Mouse (Mus musculus): ENCODE data around the gene Il17a. TPM values are rescaled to one million over a fixed set of nuclear protein-coding genes. Genes with fewer than 3 reads are reported as not detected.
"Not testable (repeated sequence)": the region's sequence is repeated elsewhere in the genome, so short reads cannot be mapped to it uniquely, and the experiment has no call there.

Il17a gene
- polyA plus RNA-seq, 1 experiment from 2014 or later, result not detected

GRCm38 (mm10) chr1:20754439-20754838 is 23.7 kb downstream of the Il17a start:
- Histone ChIP-seq H3K4me3 (replicated peaks) (no peak overlapping the region), H3K27ac (no peak overlapping the region), H3K9ac (replicated peaks) (no peak overlapping the region), H3K36me3 (no peaks in the 10 kb centered on the region), H3K27me3 (no peaks in the 10 kb centered on the region), H3K4me1 (replicated peaks) (no peaks in the 10 kb centered on the region), H3K4me2 (replicated peaks) (no peak overlapping the region), H3K9me3 (peaks cover 4% of the 10 kb centered on the region; the same call in 1 of the 2 replicates)
- 90% methylated on average over 10 of the region's 10 CpGs for WGBS
- ATAC-seq, result no peak

GRCm38 (mm10) chr1:20757586-20757985 is 26.9 kb downstream of the Il17a start:
- no peak for ATAC-seq
- Histone ChIP-seq H3K9me3 (no peaks in the 10 kb centered on the region), H3K4me3 (replicated peaks) (no peak overlapping the region), H3K27ac (no peak overlapping the region), H3K4me1 (replicated peaks) (no peaks in the 10 kb centered on the region), H3K4me2 (replicated peaks) (no peak overlapping the region), H3K27me3 (no peaks in the 10 kb centered on the region), H3K36me3 (no peaks in the 10 kb centered on the region), H3K9ac (replicated peaks) (no peak overlapping the region)
- WGBS, result 88% methylated on average over 3 of the region's 3 CpGs

GRCm38 (mm10) chr1:20759799-20760198 is 29.1 kb downstream of the Il17a start:
- no peaks in the 10 kb centered on the region for H3K9me3 ChIP-seq
- H3K9ac ChIP-seq (replicated peaks), result no peak overlapping the region
- H3K36me3 ChIP-seq, result no peaks in the 10 kb centered on the region
- H3K27me3 ChIP-seq, result no peaks in the 10 kb centered on the region
- WGBS, result 88% methylated on average over 10 of the region's 10 CpGs
- no peak overlapping the region for H3K27ac ChIP-seq
- H3K4me1 ChIP-seq (replicated peaks), result no peaks in the 10 kb centered on the region
- H3K4me2 ChIP-seq (replicated peaks), result no peak overlapping the region
- H3K4me3 ChIP-seq (replicated peaks), result no peak overlapping the region
- ATAC-seq, result no peak

- Histone ChIP-seq H3K27me3 (no peaks in the 10 kb centered on the region), H3K9ac (replicated peaks) (no peak overlapping the region), H3K27ac (no peak overlapping the region), H3K36me3 (no peaks in the 10 kb centered on the region), H3K4me2 (replicated peaks) (no peak overlapping the region), H3K4me3 (replicated peaks) (no peak overlapping the region), H3K4me1 (replicated peaks) (no peaks in the 10 kb centered on the region), H3K9me3 (no peaks in the 10 kb centered on the region)
- ATAC-seq, result no peak
- 87% methylated on average over 5 of the region's 5 CpGs for WGBS
Measured at GRCm38 (mm10) chr1:20760331-20760730, 29.6 kb downstream of the Il17a start.

- Histone ChIP-seq H3K27me3 (no peaks in the 10 kb centered on the region), H3K9me3 (no peaks in the 10 kb centered on the region), H3K36me3 (no peaks in the 10 kb centered on the region), H3K9ac (replicated peaks) (no peak overlapping the region), H3K4me1 (replicated peaks) (no peaks in the 10 kb centered on the region), H3K27ac (no peak overlapping the region), H3K4me2 (replicated peaks) (no peak overlapping the region), H3K4me3 (replicated peaks) (no peak overlapping the region)
- ATAC-seq, result no peak
- 56% methylated on average over 4 of the region's 4 CpGs for WGBS
Measured at GRCm38 (mm10) chr1:20761411-20761810, 30.7 kb downstream of the Il17a start.

GRCm38 (mm10) chr1:20766526-20766925 is 35.8 kb downstream of the Il17a start:
- H3K9ac ChIP-seq (replicated peaks), result no peak overlapping the region
- H3K9me3 ChIP-seq, result no peaks in the 10 kb centered on the region
- no peak overlapping the region for H3K4me2 ChIP-seq (replicated peaks)
- H3K27ac ChIP-seq, result no peak overlapping the region
- no peaks in the 10 kb centered on the region for H3K36me3 ChIP-seq
- H3K4me3 ChIP-seq (replicated peaks), result no peak overlapping the region
- 86% methylated on average over 6 of the region's 6 CpGs for WGBS
- H3K4me1 ChIP-seq (replicated peaks), result no peaks in the 10 kb centered on the region
- ATAC-seq, result no peak
- no peaks in the 10 kb centered on the region for H3K27me3 ChIP-seq

- H3K9ac ChIP-seq (replicated peaks); H3K4me3 ChIP-seq (replicated peaks); H3K9me3 ChIP-seq; H3K27ac ChIP-seq; H3K27me3 ChIP-seq; ATAC-seq; H3K4me1 ChIP-seq (replicated peaks); H3K36me3 ChIP-seq; H3K4me2 ChIP-seq (replicated peaks): not testable (repeated sequence)
- WGBS, result 81% methylated on average over 4 of the region's 4 CpGs
Measured at GRCm38 (mm10) chr1:20774026-20774730, 43.5 kb downstream of the Il17a start.

- H3K27me3 ChIP-seq, result no peaks in the 10 kb centered on the region
- ATAC-seq, result no peak
- H3K27ac ChIP-seq, result no peak overlapping the region
- H3K4me1 ChIP-seq (replicated peaks), result no peaks in the 10 kb centered on the region
- no peak overlapping the region for H3K4me2 ChIP-seq (replicated peaks)
- no peaks in the 10 kb centered on the region for H3K36me3 ChIP-seq
- no peak overlapping the region for H3K4me3 ChIP-seq (replicated peaks)
- WGBS, result 74% methylated on average over 2 of the region's 2 CpGs
- no peaks in the 10 kb centered on the region for H3K9me3 ChIP-seq
- no peak overlapping the region for H3K9ac ChIP-seq (replicated peaks)
Measured at GRCm38 (mm10) chr1:20778366-20778765, 47.7 kb downstream of the Il17a start.

MicroRNA genes within 50 kb of the gene (microRNA counts, 519-probe panel; counts per million panel counts)
- 110 counts per million, percentile 56 among the panel's probes with 10 or more counts for microRNA mmu-miR-133b

Small RNA genes lying within 50 kb of the gene (microRNA-seq; reads per million reads assigned to microRNA genes)
- gene Mir133b, result not detected

Other genes with a start within 250 kb of the Il17a start
- 0.01 TPM in 1 of 2 replicates, not detected in the other for gene Pkhd1, start 112.8 kb upstream of the Il17a start, polyA plus RNA-seq (2015; fragmentation: Nextera tagmentation; extraction: Ambion mirVana)
- gene Il17f, start 59.7 kb downstream of the Il17a start, polyA plus RNA-seq (2015; fragmentation: Nextera tagmentation; extraction: Ambion mirVana), result 0.30 TPM in 1 of 2 replicates, not detected in the other
- 48.1 and 50.9 TPM in 2 replicates for gene Mcm3, start 89.4 kb downstream of the Il17a start, polyA plus RNA-seq (2015; fragmentation: Nextera tagmentation; extraction: Ambion mirVana)
- gene Paqr8, start 159.7 kb downstream of the Il17a start, polyA plus RNA-seq (2015; fragmentation: Nextera tagmentation; extraction: Ambion mirVana), result 12.5 and 13.4 TPM in 2 replicates
- gene Efhc1, start 220.7 kb downstream of the Il17a start, polyA plus RNA-seq (2015; fragmentation: Nextera tagmentation; extraction: Ambion mirVana), result 1.5 TPM in 2 replicates